Mouse (Mus musculus) ES-Bruce4 (cell line): ENCODE results near the gene A4gnt. TPM values are rescaled to one million over a fixed set of nuclear protein-coding genes. Genes with fewer than 3 reads are reported as not detected.

ENCODE experiments used
- H3K27ac ChIP-seq: 2 replicates; pipeline ENCODE4 v1.5.1; 2012; ENCODE audit warnings: low read length, inconsistent platforms; ENCODE audit not compliant: insufficient read depth
- H3K27me3 ChIP-seq: 2 replicates; pipeline ENCODE4 v1.6.1; 2012; ENCODE audit warnings: mild to moderate bottlenecking, low read length, inconsistent platforms; ENCODE audit not compliant: control insufficient read depth, poor library complexity, insufficient read depth, severe bottlenecking
- H3K36me3 ChIP-seq: 2 replicates; pipeline ENCODE4 v1.6.1; 2012; ENCODE audit warnings: inconsistent platforms, mild to moderate bottlenecking, low read length, moderate library complexity; ENCODE audit not compliant: control insufficient read depth, poor library complexity, insufficient read depth, severe bottlenecking
- H3K4me1 ChIP-seq: one replicate; pipeline ENCODE4 v1.8.1; 2011; ENCODE audit warnings: low read length; ENCODE audit not compliant: control insufficient read depth, insufficient read depth
- H3K4me3 ChIP-seq: 2 replicates; pipeline ENCODE4 v1.5.1; 2011; ENCODE audit warnings: low read depth, mild to moderate bottlenecking, low read length
- H3K9ac ChIP-seq: 2 replicates; pipeline ENCODE4 v1.6.1; 2012; ENCODE audit warnings: low read depth, mild to moderate bottlenecking, inconsistent platforms; ENCODE audit not compliant: poor library complexity, severe bottlenecking
- H3K9me3 ChIP-seq: replicated peaks from 2 replicates; pipeline ENCODE4 v1.6.1; 2012; ENCODE audit warnings: mild to moderate bottlenecking, low read length, inconsistent platforms; ENCODE audit not compliant: control insufficient read depth, poor library complexity, insufficient read depth, severe bottlenecking
- CTCF ChIP-seq: IDR thresholded peaks from one replicate; pipeline ENCODE4 v1.8.1; 2011; ENCODE audit warnings: low read depth, low read length
- EP300 ChIP-seq: IDR thresholded peaks from 2 replicates; pipeline ENCODE4 v1.6.1; 2011; ENCODE audit warnings: low read depth, low read length; ENCODE audit not compliant: insufficient read depth
- POLR2A ChIP-seq: IDR thresholded peaks from one replicate; pipeline ENCODE4 v1.8.1; 2011; ENCODE audit warnings: low read length; ENCODE audit not compliant: insufficient read depth
- polyA plus RNA-seq: library from polyadenylated mRNA; stranded (reverse); fragments of >200 nt; gene quantifications from 2 replicates; pipeline ENCODE4 v1.2.4, GENCODE M21; 2011; ENCODE audit warnings: low read depth; ENCODE audit not compliant: missing spikeins, insufficient read depth, insufficient read length

The A4gnt gene
- polyA plus RNA-seq, 1 experiment, result not detected

DNA sequence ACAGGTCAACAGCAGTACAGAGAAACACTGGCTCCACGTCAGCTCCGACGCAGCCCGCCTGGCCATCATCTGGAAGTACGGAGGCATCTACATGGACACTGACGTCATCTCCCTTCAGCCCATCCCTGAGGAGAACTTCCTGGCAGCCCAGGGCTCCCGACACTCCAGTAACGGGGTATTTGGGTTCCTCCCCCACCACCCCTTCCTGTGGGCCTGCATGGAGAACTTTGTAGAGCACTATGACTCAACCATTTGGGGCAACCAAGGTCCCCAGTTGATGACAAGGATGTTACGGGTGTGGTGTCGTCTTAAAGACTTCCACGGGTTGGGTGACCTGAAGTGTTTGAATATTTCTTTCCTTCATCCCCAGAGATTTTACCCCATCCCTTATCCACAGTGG lies 7.9 kb downstream of the A4gnt start:
- H3K4me3 ChIP-seq, result no peak overlapping the region
- no peak overlapping the region for H3K9ac ChIP-seq
- no peaks in the 10 kb centered on the region for H3K27me3 ChIP-seq
- no peaks in the 10 kb centered on the region for H3K4me1 ChIP-seq
- H3K36me3 ChIP-seq, result no peaks in the 10 kb centered on the region
- no peak for TF ChIP-seq CTCF
- H3K9me3 ChIP-seq, result no peaks in the 10 kb centered on the region
- H3K27ac ChIP-seq, result no peak overlapping the region

DNA sequence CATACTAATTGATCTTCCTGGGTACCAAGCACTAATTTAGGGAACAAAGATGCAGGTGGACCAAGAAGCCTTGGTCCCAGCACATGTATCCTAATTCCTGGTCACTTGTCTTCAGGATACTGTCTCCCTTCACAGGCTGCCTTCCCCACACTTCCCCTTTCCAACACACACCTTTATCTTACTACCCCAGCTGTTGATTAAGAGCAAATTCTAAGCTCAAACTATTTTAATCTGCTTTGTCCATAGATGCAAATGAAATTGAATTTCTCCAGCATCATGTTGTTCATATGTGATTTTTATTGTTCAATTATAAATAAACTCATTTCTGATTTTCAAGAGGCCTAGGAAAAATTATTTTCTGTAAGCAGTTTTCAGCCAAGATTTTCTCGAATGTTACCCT lies 9.7 kb downstream of the A4gnt start:
- H3K9ac ChIP-seq, result no peak overlapping the region
- no peaks in the 10 kb centered on the region for H3K9me3 ChIP-seq
- H3K4me1 ChIP-seq, result no peaks in the 10 kb centered on the region
- no peak overlapping the region for H3K27ac ChIP-seq
- H3K27me3 ChIP-seq, result no peaks in the 10 kb centered on the region
- TF ChIP-seq EP300, result no peak
- TF ChIP-seq CTCF, result no peak
- no peak for TF ChIP-seq POLR2A
- H3K4me3 ChIP-seq, result no peak overlapping the region
- no peaks in the 10 kb centered on the region for H3K36me3 ChIP-seq

DNA sequence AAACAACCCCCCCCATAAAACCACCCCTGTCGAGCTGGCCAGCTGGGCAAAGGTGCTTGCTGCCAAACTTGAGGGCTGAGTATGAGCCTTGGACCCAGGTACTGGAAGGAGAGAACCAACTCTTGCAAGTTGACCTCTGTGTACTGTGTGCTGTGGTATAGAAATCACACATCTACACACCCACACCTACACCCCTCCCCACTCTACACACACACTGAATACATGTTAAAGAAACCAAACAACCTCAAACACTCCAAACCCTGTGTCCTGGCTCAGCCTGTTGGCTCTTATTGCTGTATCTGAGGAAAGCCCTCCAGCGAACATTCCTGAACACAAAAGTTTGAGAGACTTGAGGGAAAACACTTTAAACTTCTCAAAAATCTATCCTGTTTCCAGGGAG lies 10.7 kb downstream of the A4gnt start:
- no peak for TF ChIP-seq POLR2A
- no peak for TF ChIP-seq CTCF
- TF ChIP-seq EP300, result no peak
- H3K9me3 ChIP-seq, result no peaks in the 10 kb centered on the region
- H3K4me3 ChIP-seq, result no peak overlapping the region
- H3K27me3 ChIP-seq, result no peaks in the 10 kb centered on the region
- H3K9ac ChIP-seq, result no peak overlapping the region
- no peaks in the 10 kb centered on the region for H3K4me1 ChIP-seq
- H3K36me3 ChIP-seq, result no peaks in the 10 kb centered on the region
- H3K27ac ChIP-seq, result no peak overlapping the region

DNA sequence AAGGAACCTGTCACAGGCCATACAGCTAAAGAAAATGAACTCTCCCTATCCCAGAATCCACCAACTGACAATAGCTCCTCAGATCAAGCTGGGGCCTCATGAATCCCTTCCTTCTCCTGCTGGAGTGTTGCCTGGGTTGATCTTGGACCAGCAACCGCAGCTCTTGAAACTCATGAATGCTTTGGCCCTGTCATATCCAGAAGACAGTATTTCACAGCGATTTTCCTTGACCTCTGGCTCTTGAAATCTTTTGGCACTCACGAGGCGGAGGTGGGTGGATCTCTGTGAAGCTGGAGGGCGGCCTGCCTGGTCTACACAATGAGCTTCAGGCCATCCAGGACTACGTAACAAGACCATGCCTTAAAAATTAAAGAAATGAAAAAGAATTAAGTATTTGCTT lies 11.8 kb downstream of the A4gnt start:
- H3K36me3 ChIP-seq, result no peaks in the 10 kb centered on the region
- no peak for TF ChIP-seq POLR2A
- TF ChIP-seq EP300, result no peak
- TF ChIP-seq CTCF, result no peak
- H3K4me1 ChIP-seq, result no peaks in the 10 kb centered on the region
- no peak overlapping the region for H3K27ac ChIP-seq
- H3K9me3 ChIP-seq, result no peaks in the 10 kb centered on the region
- H3K4me3 ChIP-seq, result no peak overlapping the region
- no peaks in the 10 kb centered on the region for H3K27me3 ChIP-seq
- no peak overlapping the region for H3K9ac ChIP-seq

DNA sequence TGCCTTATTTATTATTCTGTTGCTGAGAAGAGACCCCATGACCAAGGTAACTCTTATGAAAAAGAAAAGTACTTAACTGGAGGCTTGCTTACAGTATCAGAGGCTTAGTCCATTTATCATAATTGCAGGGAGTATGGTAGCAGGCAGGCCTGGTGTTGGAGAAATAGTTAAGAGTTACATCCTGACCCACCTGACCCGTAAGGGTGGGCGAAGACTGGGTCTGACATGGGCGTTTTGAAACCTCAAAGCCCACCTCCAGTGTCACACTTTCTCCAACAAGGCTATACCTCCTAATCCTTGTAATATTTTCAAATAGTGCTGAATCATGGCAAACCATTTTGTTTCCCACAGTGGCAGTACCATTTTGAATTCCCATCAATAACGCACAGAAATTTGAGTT lies 16.3 kb downstream of the A4gnt start:
- H3K27ac ChIP-seq, result no peak overlapping the region
- no peaks in the 10 kb centered on the region for H3K4me1 ChIP-seq
- TF ChIP-seq CTCF (no peak), POLR2A (no peak), EP300 (no peak)
- H3K4me3 ChIP-seq, result no peak overlapping the region
- H3K9me3 ChIP-seq, result no peaks in the 10 kb centered on the region
- H3K9ac ChIP-seq, result no peak overlapping the region
- H3K27me3 ChIP-seq, result no peaks in the 10 kb centered on the region
- H3K36me3 ChIP-seq, result no peaks in the 10 kb centered on the region

DNA sequence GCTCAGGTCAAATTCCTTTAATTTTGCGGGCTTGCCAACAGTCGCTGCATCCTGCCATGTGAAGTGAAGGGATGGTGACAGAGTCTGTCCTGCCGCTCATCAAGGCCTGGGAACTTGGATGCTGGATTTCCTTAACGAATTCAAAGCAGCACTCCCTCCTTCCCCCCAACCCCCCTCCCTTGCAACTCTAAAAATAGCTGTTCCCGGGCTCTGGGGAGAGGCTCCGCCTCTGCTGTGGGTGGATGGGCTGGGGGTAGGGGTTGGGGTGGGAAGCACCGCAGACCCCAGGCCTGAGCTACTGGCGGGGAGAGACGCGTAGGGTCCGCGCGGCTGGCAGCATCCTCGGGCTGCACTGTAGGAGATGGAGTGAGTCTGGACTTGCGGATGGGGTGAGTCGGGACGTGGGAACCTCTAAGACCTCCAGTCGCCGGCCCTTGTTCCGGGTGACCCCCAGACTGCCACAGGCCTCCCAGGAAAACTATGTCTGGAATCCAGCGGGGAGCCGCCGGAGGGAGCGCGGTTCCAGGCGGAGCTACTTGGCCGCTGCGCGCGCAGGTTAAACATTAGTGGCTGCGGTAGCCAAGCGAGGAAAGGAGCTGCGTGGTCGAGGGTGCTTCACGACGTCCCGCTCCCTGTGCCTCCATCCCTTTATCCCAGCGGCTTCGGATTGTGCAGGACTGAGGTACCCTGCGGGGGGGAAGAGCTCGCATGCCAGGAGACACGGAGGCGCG lies 17.1 kb downstream of the A4gnt start, which contains the start of gene Dzip1l:
Gene Dzip1l, plus strand, starts transcription at position 216 of the 731 bp plus-strand sequence.
- Histone ChIP-seq H3K9me3 (no peaks in the 10 kb centered on the region), H3K9ac (peak within 1 kb of the TSS; percentile 84), H3K36me3 (no peaks in the 10 kb centered on the region), H3K27me3 (no peaks in the 10 kb centered on the region), H3K4me1 (no peaks in the 10 kb centered on the region), H3K27ac (no peak within 1 kb of the TSS), H3K4me3 (peak within 1 kb of the TSS; percentile 90)
- no peak for TF ChIP-seq EP300
- no peak for TF ChIP-seq POLR2A
- TF ChIP-seq CTCF, result no peak
